33 mouse cellular contexts compared by ENCODE assay signal in the genomic region with DNA sequence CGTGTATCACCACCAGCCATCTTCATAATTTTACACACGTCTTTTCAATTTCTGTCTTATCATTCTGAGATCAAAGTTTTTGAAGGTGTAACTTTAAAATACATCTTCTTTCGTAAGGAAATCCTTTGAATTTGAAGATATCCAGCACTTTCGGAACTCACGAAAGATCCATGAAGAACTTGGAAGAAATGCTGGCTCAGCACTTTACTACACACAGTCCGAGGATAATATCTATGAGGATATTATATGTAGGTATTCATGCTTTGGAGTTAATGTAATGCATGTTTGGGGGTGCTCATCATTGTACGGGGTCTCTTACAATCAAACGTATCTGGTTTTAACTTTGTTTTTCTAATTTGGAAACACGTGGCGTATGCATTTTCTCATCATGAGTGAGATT. TPM values are rescaled to one million over a fixed set of nuclear protein-coding genes. Genes with fewer than 3 reads are reported as not detected.
DNase-seq lines count a peak whose midpoint lies in the region; ATAC-seq and TF ChIP-seq lines count a peak whose summit lies in the region.
"Had no signal": no experiment of that assay in that cellular context is flagged by ENCODE, and none has a peak within 500 bp of the region (broad histone marks: within the 10 kb centered on the region; RNA-seq: fewer than 3 reads in every experiment).

No protein-coding gene starts in this region.

- no peak overlapping the region for H3K9ac ChIP-seq in liver, embryonic 12.5 days
- no peak overlapping the region for H3K9ac ChIP-seq in liver, embryonic 11.5 days (ENCODE audit: low read depth, low read length)
- no peak overlapping the region for H3K9ac ChIP-seq in MEL (ENCODE audit: control insufficient read depth, low read depth, low read length, poor library complexity, severe bottlenecking)
- no peak overlapping the region for H3K9ac ChIP-seq in liver, embryonic 16.5 days (ENCODE audit: low read depth, low read length)
- H3K9ac ChIP-seq: embryonic facial prominence, embryonic 12.5 days; embryonic facial prominence, embryonic 15.5 days; forebrain, embryonic 13.5 days; heart, embryonic 15.5 days; hindbrain, embryonic 13.5 days; intestine, embryonic 15.5 days had no signal

- 94% methylated on average over 10 of the region's 10 CpGs for WGBS in liver, embryonic 12.5 days (ENCODE audit: insufficient replicate concordance)
- WGBS in liver, embryonic 11.5 days: 92% methylated on average over 10 of the region's 10 CpGs
- WGBS in liver, embryonic 16.5 days (ENCODE audit: insufficient replicate concordance): 89% methylated on average over 10 of the region's 10 CpGs

- 0 out of 2 replicates have a peak overlapping the region, but pooled peaks have one; percentile 36 for H3K27ac ChIP-seq in liver, embryonic 12.5 days
- H3K27ac ChIP-seq in liver, embryonic 11.5 days (ENCODE audit: low read depth, low read length): no peak overlapping the region
- H3K27ac ChIP-seq in MEL (ENCODE audit: control insufficient read depth, low read depth, low read length): no peak overlapping the region
- no peak overlapping the region; the same call in 1 of the 2 replicates for H3K27ac ChIP-seq in liver, embryonic 16.5 days (ENCODE audit: low read length)
- H3K27ac ChIP-seq: embryonic facial prominence, embryonic 12.5 days; embryonic facial prominence, embryonic 15.5 days; forebrain, embryonic 10.5 days; forebrain, embryonic 13.5 days; heart, embryonic 15.5 days; hindbrain, embryonic 10.5 days; hindbrain, embryonic 13.5 days; intestine, embryonic 15.5 days had no signal

- H3K36me3 ChIP-seq in liver, embryonic 12.5 days: peaks cover 49% of the 10 kb centered on the region
- peaks cover 5% of the 10 kb centered on the region; the same call in 1 of the 2 replicates for H3K36me3 ChIP-seq in liver, embryonic 11.5 days (ENCODE audit: control insufficient read depth, insufficient read depth, low read length)
- H3K36me3 ChIP-seq in E14TG2a.4 (ENCODE audit: insufficient read depth, low read length) (peaks cover 79% of the 10 kb centered on the region), MEL (ENCODE audit: control insufficient read depth in 1 of 2, insufficient read depth in 2 of 2, low read length in 2 of 2) (peaks cover 0 to 19% of the 10 kb centered on the region in 2 experiments; a peak in 3 of 4 replicates)
- peaks cover 32% of the 10 kb centered on the region for H3K36me3 ChIP-seq in liver, embryonic 16.5 days (ENCODE audit: control insufficient read depth, insufficient read depth)
- H3K36me3 ChIP-seq: embryonic facial prominence, embryonic 12.5 days; forebrain, embryonic 10.5 days; heart, embryonic 15.5 days; hindbrain, embryonic 10.5 days; hindbrain, embryonic 13.5 days; intestine, embryonic 15.5 days had no signal

- no peak for TF ChIP-seq CTCF in E14TG2a.4 (conservative IDR thresholded peaks at IDR 0.05; ENCODE audit: low read length)
- no peak for TF ChIP-seq CTCF in MEL (IDR thresholded peaks at IDR 0.05 in 2 of 3, conservative IDR thresholded peaks at IDR 0.05 in 1 of 3; ENCODE audit: control insufficient read depth in 1 of 3, insufficient read depth in 1 of 3, low read depth in 2 of 3, low read length in 3 of 3, poor library complexity in 1 of 3, severe bottlenecking in 1 of 3)

- peak overlapping the region; percentile 51; the same call in 1 of the 2 replicates for H3K4me3 ChIP-seq in liver, embryonic 12.5 days
- no peak overlapping the region for H3K4me3 ChIP-seq in liver, embryonic 11.5 days (ENCODE audit: low read depth, low read length)
- H3K4me3 ChIP-seq in E14TG2a.4 (replicated peaks; ENCODE audit: low read length) (peak overlapping the region; percentile 8; the same call in 1 of the 2 replicates), MEL (ENCODE audit: control insufficient read depth in 1 of 2, insufficient read depth in 1 of 2, low read depth in 2 of 2, low read length in 2 of 2) (no peak overlapping the region)
- peak overlapping the region; percentile 62 for H3K4me3 ChIP-seq in liver, embryonic 16.5 days (ENCODE audit: low read depth, low read length)
- H3K4me3 ChIP-seq: embryonic facial prominence, embryonic 12.5 days; embryonic facial prominence, embryonic 15.5 days; forebrain, embryonic 10.5 days; forebrain, embryonic 13.5 days; heart, embryonic 15.5 days; hindbrain, embryonic 10.5 days; hindbrain, embryonic 13.5 days; intestine, embryonic 15.5 days had no signal

- H3K9me3 ChIP-seq in liver, embryonic 12.5 days (replicated peaks): no peaks in the 10 kb centered on the region
- H3K9me3 ChIP-seq in liver, embryonic 11.5 days (ENCODE audit: control insufficient read depth, low read length): no peaks in the 10 kb centered on the region
- H3K9me3 ChIP-seq in E14TG2a.4 (ENCODE audit: low read length) (no peaks in the 10 kb centered on the region), MEL (replicated peaks; ENCODE audit: insufficient read depth, low read length) (no peaks in the 10 kb centered on the region)
- H3K9me3 ChIP-seq in liver, embryonic 16.5 days (replicated peaks; ENCODE audit: control insufficient read depth, low read length): no peaks in the 10 kb centered on the region
- H3K9me3 ChIP-seq: embryonic facial prominence, embryonic 12.5 days; embryonic facial prominence, embryonic 15.5 days; forebrain, embryonic 10.5 days; forebrain, embryonic 13.5 days; heart, embryonic 15.5 days; hindbrain, embryonic 10.5 days; hindbrain, embryonic 13.5 days; intestine, embryonic 15.5 days had no signal

- H3K79me2 ChIP-seq in MEL (ENCODE audit: control insufficient read depth, insufficient read depth, low read length, poor library complexity): no peaks in the 10 kb centered on the region

- ATAC-seq in liver, embryonic 12.5 days: no peak
- no peak for ATAC-seq in liver, embryonic 11.5 days (replicated peaks; ENCODE audit: low FRiP score)
- ATAC-seq in liver, embryonic 16.5 days (ENCODE audit: low read depth): no peak
- ATAC-seq: activated CD4-positive, CD25-positive, alpha-beta regulatory T cell, adult 4 months; CD4-positive, CD25-positive, alpha-beta regulatory T cell, adult 4 months; forebrain, embryonic 13.5 days; forebrain, embryonic 16.5 days; hindbrain, embryonic 16.5 days; intestine, embryonic 15.5 days had no signal

- TF ChIP-seq POLR2A in MEL (IDR thresholded peaks at IDR 0.05; ENCODE audit: control insufficient read depth in 1 of 2, insufficient read depth in 1 of 2, low read depth in 1 of 2, low read length in 2 of 2, poor library complexity in 1 of 2): no peak

- no peak for TF ChIP-seq EP300 in MEL (IDR thresholded peaks at IDR 0.05; ENCODE audit: low read depth in 1 of 2, low read length in 2 of 2)

- peaks cover 60% of the 10 kb centered on the region for H3K4me1 ChIP-seq in liver, embryonic 12.5 days
- peaks cover 31% of the 10 kb centered on the region for H3K4me1 ChIP-seq in liver, embryonic 11.5 days (replicated peaks; ENCODE audit: control insufficient read depth, insufficient read depth, low read length)
- H3K4me1 ChIP-seq in E14TG2a.4 (replicated peaks; ENCODE audit: low read depth, low read length) (peaks cover 75% of the 10 kb centered on the region), MEL (ENCODE audit: control insufficient read depth in 1 of 2, insufficient read depth in 2 of 2, low read length in 2 of 2) (peaks cover 15 to 21% of the 10 kb centered on the region in 2 experiments)
- peaks cover 32% of the 10 kb centered on the region for H3K4me1 ChIP-seq in liver, embryonic 16.5 days (ENCODE audit: control insufficient read depth, low read depth, low read length)

- peak overlapping the region; percentile 65 for H3K4me2 ChIP-seq in liver, embryonic 12.5 days
- H3K4me2 ChIP-seq in liver, embryonic 11.5 days: no peak overlapping the region
- peak overlapping the region; percentile 64; the same call in 1 of the 2 replicates for H3K4me2 ChIP-seq in liver, embryonic 16.5 days (ENCODE audit: low read depth, low read length)
- H3K4me2 ChIP-seq: embryonic facial prominence, embryonic 12.5 days; embryonic facial prominence, embryonic 15.5 days; forebrain, embryonic 13.5 days; heart, embryonic 11.5 days; heart, embryonic 15.5 days; hindbrain, embryonic 13.5 days; intestine, embryonic 15.5 days had no signal

- no peak for DNase-seq in liver, embryonic 11.5 days (ENCODE audit: low spot score)
- DNase-seq in MEL (ENCODE audit: low read depth, low spot score): no peak
- DNase-seq in frontal cortex, postnatal 36 days (ENCODE audit: low spot score in 2 of 2): no peak
- DNase-seq in ovary, postnatal 10 days (ENCODE audit: low spot score): no peak
- DNase-seq in spleen, adult 18-20 months: no peak
- DNase-seq: adrenal gland, postnatal 10 days; adrenal gland, postnatal 36 days; cerebellum, adult 11 months; cerebellum, adult 2 months; cerebellum, adult 9-11 months; cerebellum, postnatal 25 days; gastrocnemius, postnatal 25 days; heart, adult 18-20 months; heart, postnatal 10 days; heart, postnatal 36 days had no signal

- H3K27me3 ChIP-seq in liver, embryonic 12.5 days (replicated peaks): no peaks in the 10 kb centered on the region
- no peaks in the 10 kb centered on the region for H3K27me3 ChIP-seq in liver, embryonic 11.5 days (replicated peaks; ENCODE audit: control insufficient read depth, insufficient read depth, low read length)
- H3K27me3 ChIP-seq in E14TG2a.4 (ENCODE audit: insufficient read depth, low read length) (no peaks in the 10 kb centered on the region), MEL (ENCODE audit: control insufficient read depth in 1 of 2, insufficient read depth in 2 of 2, low read length in 2 of 2) (no peaks in the 10 kb centered on the region)
- H3K27me3 ChIP-seq in liver, embryonic 16.5 days (ENCODE audit: control insufficient read depth, insufficient read depth, low read depth, low read length): no peaks in the 10 kb centered on the region
- H3K27me3 ChIP-seq: embryonic facial prominence, embryonic 12.5 days; embryonic facial prominence, embryonic 15.5 days; forebrain, embryonic 13.5 days; heart, embryonic 15.5 days; intestine, embryonic 15.5 days had no signal

- no peak for TF ChIP-seq RAD21 in MEL (IDR thresholded peaks at IDR 0.05; ENCODE audit: low read depth, low read length)

RNA-seq across cellular contexts. Expression of gene Dennd2c, which starts 30.7 kb away (rescaled TPM):
- polyA plus RNA-seq in liver, embryonic 12.5 days (2016; fragmentation: Nextera tagmentation; extraction: Ambion mirVana): 13.0 and 13.1 TPM in 2 replicates
- polyA plus RNA-seq in liver, embryonic 11.5 days (2014; fragmentation: Nextera tagmentation; extraction: Ambion mirVana): 8.2 and 8.8 TPM in 2 replicates
- total RNA-seq in MEL (2012; rRNA removed): 5.0 and 5.2 TPM in 2 replicates
- 1 to 10 TPM in 1 of 2 experiments, not detected in 1; 8.0 TPM for polyA plus RNA-seq in MEL (2012; ENCODE audit: insufficient read depth in 1 of 2, insufficient read length in 2 of 2, low read depth in 1 of 2, low replicate concordance in 2 of 2, missing spikeins in 1 of 2)
- polyA plus RNA-seq in liver, embryonic 16.5 days (2015; fragmentation: Nextera tagmentation; extraction: Ambion mirVana): 7.6 and 7.8 TPM in 2 replicates

RNA-seq across cellular contexts. Expression of gene Bcas2, which starts 38.4 kb away (rescaled TPM):
- 235 and 237 TPM in 2 replicates for polyA plus RNA-seq in liver, embryonic 12.5 days (2016; fragmentation: Nextera tagmentation; extraction: Ambion mirVana)
- polyA plus RNA-seq in liver, embryonic 11.5 days (2014; fragmentation: Nextera tagmentation; extraction: Ambion mirVana): 272 and 278 TPM in 2 replicates
- total RNA-seq in MEL (2012; rRNA removed): 115 and 117 TPM in 2 replicates
- polyA plus RNA-seq in MEL (2012; ENCODE audit: insufficient read depth in 1 of 2, insufficient read length in 2 of 2, low read depth in 1 of 2, low replicate concordance in 2 of 2, missing spikeins in 1 of 2): 100 to 1,000 TPM in 1 of 2 experiments, not detected in 1; 166 TPM
- 117 and 129 TPM in 2 replicates for polyA plus RNA-seq in liver, embryonic 16.5 days (2015; fragmentation: Nextera tagmentation; extraction: Ambion mirVana)

RNA-seq across cellular contexts. Expression of gene Ampd1, which starts 59.3 kb away (rescaled TPM):
- 0.12 and 0.13 TPM in 2 replicates for polyA plus RNA-seq in liver, embryonic 12.5 days (2016; fragmentation: Nextera tagmentation; extraction: Ambion mirVana)
- 0.40 and 0.53 TPM in 2 replicates for polyA plus RNA-seq in liver, embryonic 11.5 days (2014; fragmentation: Nextera tagmentation; extraction: Ambion mirVana)
- 0.08 TPM in 1 of 2 replicates, not detected in the other for total RNA-seq in MEL (2012; rRNA removed)
- under 1 TPM in 1 of 2 experiments, not detected in 1; 0.18 TPM for polyA plus RNA-seq in MEL (2012; ENCODE audit: insufficient read depth in 1 of 2, insufficient read length in 2 of 2, low read depth in 1 of 2, low replicate concordance in 2 of 2, missing spikeins in 1 of 2)
- 0.40 and 1.6 TPM in 2 replicates for polyA plus RNA-seq in liver, embryonic 16.5 days (2015; fragmentation: Nextera tagmentation; extraction: Ambion mirVana)
- total RNA-seq: adrenal gland, postnatal 36 days; common myeloid progenitor, adult 5-6 weeks; heart, adult 18-20 months; heart, postnatal 10 days; heart, postnatal 36 days had no signal
- polyA plus RNA-seq: cerebellum, adult 2 months; forebrain, embryonic 10.5 days; forebrain, embryonic 13.5 days; forebrain, embryonic 16.5 days; frontal cortex, adult 2 months; heart, embryonic 11.5 days; hindbrain, embryonic 13.5 days; hindbrain, embryonic 16.5 days had no signal

Comparison
In these comparisons a context has a peak if more than half of its experiments do, and no peak if none do; other contexts are left out.
1. H3K4me3 ChIP-seq: peak in liver, embryonic 12.5 days (single experiment), E14TG2a.4 (single experiment) and liver, embryonic 16.5 days (single experiment); none in liver, embryonic 11.5 days (single experiment) and MEL (0 of 2).